Mouse (Mus musculus): ENCODE data around the gene Cyp3a11. TPM values are rescaled to one million over a fixed set of nuclear protein-coding genes. Genes with fewer than 3 reads are reported as not detected.
"Not testable (repeated sequence)": the region's sequence is repeated elsewhere in the genome, so short reads cannot be mapped to it uniquely, and the experiment has no call there.

Gene Cyp3a11
- polyA plus RNA-seq, 1 experiment from 2014 or later = not detected

- not testable (repeated sequence) for H3K4me3 ChIP-seq (ENCODE audit: low read depth, low read length); H3K27me3 ChIP-seq (ENCODE audit: control insufficient read depth, insufficient read depth, low read length); ATAC-seq (ENCODE audit: insufficient number of reproducible peaks, insufficient read depth, low FRiP score, low read depth); H3K9me3 ChIP-seq (ENCODE audit: control insufficient read depth, low read depth, low read length); H3K36me3 ChIP-seq (ENCODE audit: control insufficient read depth, insufficient read depth, low read length); H3K4me2 ChIP-seq (replicated peaks; ENCODE audit: low read depth, low read length); H3K9ac ChIP-seq (replicated peaks; ENCODE audit: low read depth, low read length); H3K27ac ChIP-seq (ENCODE audit: low read length); H3K4me1 ChIP-seq (ENCODE audit: control insufficient read depth, insufficient read depth, low read length)
Observed at GRCm38 (mm10) chr5:145867433-145867832, 12.3 kb downstream of the Cyp3a11 start.

- 69% methylated on average over 2 of the region's 2 CpGs for WGBS
- H3K4me1 ChIP-seq (ENCODE audit: control insufficient read depth, insufficient read depth, low read length); H3K27me3 ChIP-seq (ENCODE audit: control insufficient read depth, insufficient read depth, low read length); H3K9me3 ChIP-seq (ENCODE audit: control insufficient read depth, low read depth, low read length); ATAC-seq (ENCODE audit: insufficient number of reproducible peaks, insufficient read depth, low FRiP score, low read depth); H3K4me3 ChIP-seq (ENCODE audit: low read depth, low read length); H3K27ac ChIP-seq (ENCODE audit: low read length); H3K36me3 ChIP-seq (ENCODE audit: control insufficient read depth, insufficient read depth, low read length); H3K4me2 ChIP-seq (replicated peaks; ENCODE audit: low read depth, low read length); H3K9ac ChIP-seq (replicated peaks; ENCODE audit: low read depth, low read length): not testable (repeated sequence)
Observed at GRCm38 (mm10) chr5:145805796-145806195, 74.0 kb downstream of the Cyp3a11 start, which contains the start of gene Cyp3a44. TSS of gene Cyp3a44 (minus strand) at chr5:145805874.

Other genes starting within 250 kb of the Cyp3a11 start
- gene Cyp3a41a, start 159.8 kb downstream of the Cyp3a11 start, polyA plus RNA-seq (2014; fragmentation: Nextera tagmentation; extraction: Ambion mirVana) = not detected in 2 replicates
- gene Cyp3a44, start 74.1 kb downstream of the Cyp3a11 start, polyA plus RNA-seq (2014; fragmentation: Nextera tagmentation; extraction: Ambion mirVana) = not detected in 2 replicates
- gene Cyp3a25, start 129.7 kb upstream of the Cyp3a11 start, polyA plus RNA-seq (2014; fragmentation: Nextera tagmentation; extraction: Ambion mirVana) = not detected in 2 replicates
- gene Cyp3a59, start 199.3 kb upstream of the Cyp3a11 start, polyA plus RNA-seq (2014; fragmentation: Nextera tagmentation; extraction: Ambion mirVana) = not detected in 2 replicates

Measured in stomach, embryonic 14.5 days (tissue).